In the genomic region with DNA sequence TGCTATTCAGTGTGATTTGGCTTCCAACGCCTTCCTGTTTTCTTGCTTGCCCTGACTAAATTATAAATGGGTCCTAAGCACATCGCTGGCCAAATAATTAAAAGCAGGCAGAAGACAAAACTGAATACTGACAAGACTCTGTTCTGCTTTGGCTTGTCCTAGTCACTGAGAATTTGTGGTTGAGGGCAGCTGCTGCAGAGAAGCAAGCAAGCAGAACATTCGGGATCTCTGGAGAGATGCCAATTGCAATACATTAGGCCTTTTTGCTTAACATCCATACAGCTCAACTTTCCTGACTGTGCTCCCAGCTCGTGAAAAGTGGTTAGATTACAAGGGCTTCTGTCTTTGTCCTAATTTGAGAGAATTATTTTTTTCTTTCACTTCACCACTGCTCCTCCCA, we compare ENCODE assay signal across 9 mouse cellular contexts.
DNase-seq lines count a peak whose midpoint lies in the region; ATAC-seq and TF ChIP-seq lines count a peak whose summit lies in the region.
"Had no signal": no experiment of that assay in that cellular context is flagged by ENCODE, and none has a peak within 500 bp of the region (broad histone marks: within the 10 kb centered on the region; RNA-seq: fewer than 3 reads in every experiment).

No protein-coding gene starts in this region.

- intact Hi-C loops in gastrocnemius, adult 2 months (cut with DNase I): no loop called here

- TF ChIP-seq CTCF in gastrocnemius, adult 2 months (IDR thresholded peaks at IDR 0.05): no peak

- DNase-seq in gastrocnemius, adult 2 months: no peak
- no peak for DNase-seq in gastrocnemius, postnatal 10 days
- DNase-seq in retina, postnatal 1 day: peak; percentile 6
- DNase-seq in retina, embryonic 14.5 days (ENCODE audit: low spot score): no peak
- DNase-seq in layer of hippocampus, adult 18-20 months (ENCODE audit: low spot score in 2 of 2): peak; percentile 4 to 33
- peak; percentile 4 for DNase-seq in right cerebral cortex, postnatal 25 days
- no peak for DNase-seq in natural killer cell, adult 2 months (ENCODE audit: low spot score in 2 of 2)
- DNase-seq: lung, adult 2 months had no signal

- no peak for ATAC-seq in activated CD4-positive, CD25-positive, alpha-beta regulatory T cell, adult 4 months

- H3K27ac ChIP-seq in gastrocnemius, adult 2 months: peak overlapping the region; percentile 46

- peak overlapping the region; percentile 50 for H3K4me3 ChIP-seq in gastrocnemius, adult 2 months

Comparison
In these comparisons a context has a peak if more than half of its experiments do, and no peak if none do; other contexts are left out.
1. DNase-seq: peak in retina, postnatal 1 day (single experiment), layer of hippocampus, adult 18-20 months (2 of 2) and right cerebral cortex, postnatal 25 days (single experiment); none in gastrocnemius, adult 2 months (single experiment), gastrocnemius, postnatal 10 days (single experiment), retina, embryonic 14.5 days (single experiment) and natural killer cell, adult 2 months (0 of 2).